Mouse (Mus musculus): ENCODE measurements at regions not wholly inside any gene's neighbourhood (a gene's known extent, or its start where the extent isn't known, plus 50 kb on each side); places are given as distances from the start of the nearest gene placed in this dataset.

DNA sequence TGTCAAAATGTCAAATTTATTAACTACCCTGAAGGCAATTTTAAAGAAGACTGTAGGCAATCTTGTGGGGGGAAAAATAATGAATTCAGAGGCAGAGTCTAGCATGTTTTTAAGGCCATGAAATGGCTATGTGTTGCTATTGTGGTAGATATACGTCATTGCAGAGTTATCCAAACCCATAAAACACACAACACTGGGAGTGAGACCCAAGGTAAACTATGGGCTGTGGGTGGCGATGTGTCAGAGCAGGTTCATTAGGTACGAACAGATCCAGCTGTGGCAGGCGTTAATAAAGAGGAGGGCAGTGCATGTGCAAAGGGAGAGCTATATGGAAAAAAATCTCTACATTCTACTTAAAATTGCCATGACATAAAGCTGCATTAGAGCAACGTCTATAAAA is 189.4 kb upstream of the Btg1 start:
- WGBS: 89% methylated on average over 5 of the region's 5 CpGs

GRCm38 (mm10) chr10:96430142-96430541 is 186.7 kb upstream of the Btg1 start:
- WGBS: 86% methylated on average over 3 of the region's 3 CpGs
- no peak for DNase-seq
- Histone ChIP-seq H3K36me3 (ENCODE audit: control insufficient read depth, insufficient read depth, low read length) (no peaks in the 10 kb centered on the region), H3K9me3 (ENCODE audit: control insufficient read depth, low read length) (no peaks in the 10 kb centered on the region), H3K4me1 (ENCODE audit: control insufficient read depth, insufficient read depth, low read length) (no peaks in the 10 kb centered on the region), H3K9ac (replicated peaks; ENCODE audit: low read length) (no peak overlapping the region), H3K27ac (replicated peaks; ENCODE audit: low read depth, low read length) (no peak overlapping the region), H3K27me3 (ENCODE audit: control insufficient read depth, insufficient read depth, low read length) (no peaks in the 10 kb centered on the region), H3K4me2 (ENCODE audit: low read length) (no peak overlapping the region), H3K4me3 (replicated peaks; ENCODE audit: low read depth, low read length) (no peak overlapping the region)
- no peak for ATAC-seq (ENCODE audit: low FRiP score, low TSS enrichment)

More for the DNA sequence above, 189.4 kb upstream of the Btg1 start:
- H3K4me2 ChIP-seq (ENCODE audit: low read length): no peak overlapping the region
- no peak overlapping the region for H3K4me3 ChIP-seq (replicated peaks; ENCODE audit: low read depth, low read length)
- no peak overlapping the region for H3K9ac ChIP-seq (replicated peaks; ENCODE audit: low read length)
- ATAC-seq (ENCODE audit: low FRiP score, low TSS enrichment) (no peak), DNase-seq (no peak)
- H3K9me3 ChIP-seq (ENCODE audit: control insufficient read depth, low read length): no peaks in the 10 kb centered on the region
- no peaks in the 10 kb centered on the region for H3K4me1 ChIP-seq (ENCODE audit: control insufficient read depth, insufficient read depth, low read length)
- no peaks in the 10 kb centered on the region for H3K36me3 ChIP-seq (ENCODE audit: control insufficient read depth, insufficient read depth, low read length)
- H3K27ac ChIP-seq (replicated peaks; ENCODE audit: low read depth, low read length): no peak overlapping the region
- no peaks in the 10 kb centered on the region for H3K27me3 ChIP-seq (ENCODE audit: control insufficient read depth, insufficient read depth, low read length)

GRCm38 (mm10) chr10:96435109-96435508 is 181.7 kb upstream of the Btg1 start:
- H3K4me1 ChIP-seq (ENCODE audit: control insufficient read depth, insufficient read depth, low read length): no peaks in the 10 kb centered on the region
- H3K9ac ChIP-seq (replicated peaks; ENCODE audit: low read length): no peak overlapping the region
- DNase-seq (no peak), ATAC-seq (ENCODE audit: low FRiP score, low TSS enrichment) (no peak)
- no peaks in the 10 kb centered on the region for H3K9me3 ChIP-seq (ENCODE audit: control insufficient read depth, low read length)
- H3K36me3 ChIP-seq (ENCODE audit: control insufficient read depth, insufficient read depth, low read length): no peaks in the 10 kb centered on the region
- no peak overlapping the region for H3K27ac ChIP-seq (replicated peaks; ENCODE audit: low read depth, low read length)
- H3K4me3 ChIP-seq (replicated peaks; ENCODE audit: low read depth, low read length): no peak overlapping the region
- WGBS: 89% methylated on average over 6 of the region's 6 CpGs
- no peak overlapping the region for H3K4me2 ChIP-seq (ENCODE audit: low read length)
- H3K27me3 ChIP-seq (ENCODE audit: control insufficient read depth, insufficient read depth, low read length): no peaks in the 10 kb centered on the region

GRCm38 (mm10) chr10:96438398-96439103 is 178.3 kb upstream of the Btg1 start:
- H3K4me2 ChIP-seq (ENCODE audit: low read length): no peak overlapping the region
- no peak overlapping the region for H3K4me3 ChIP-seq (replicated peaks; ENCODE audit: low read depth, low read length)
- no peaks in the 10 kb centered on the region for H3K9me3 ChIP-seq (ENCODE audit: control insufficient read depth, low read length)
- no peak for ATAC-seq (ENCODE audit: low FRiP score, low TSS enrichment)
- no peak for DNase-seq
- no peaks in the 10 kb centered on the region for H3K27me3 ChIP-seq (ENCODE audit: control insufficient read depth, insufficient read depth, low read length)
- no peak overlapping the region for H3K9ac ChIP-seq (replicated peaks; ENCODE audit: low read length)
- 93% methylated on average over 11 of the region's 11 CpGs for WGBS
- no peak overlapping the region for H3K27ac ChIP-seq (replicated peaks; ENCODE audit: low read depth, low read length)
- no peaks in the 10 kb centered on the region for H3K4me1 ChIP-seq (ENCODE audit: control insufficient read depth, insufficient read depth, low read length)
- H3K36me3 ChIP-seq (ENCODE audit: control insufficient read depth, insufficient read depth, low read length): no peaks in the 10 kb centered on the region

GRCm38 (mm10) chr10:96442165-96442564 is 174.6 kb upstream of the Btg1 start:
- no peaks in the 10 kb centered on the region for H3K4me1 ChIP-seq (ENCODE audit: control insufficient read depth, insufficient read depth, low read length)
- H3K9ac ChIP-seq (replicated peaks; ENCODE audit: low read length): no peak overlapping the region
- H3K9me3 ChIP-seq (ENCODE audit: control insufficient read depth, low read length): peaks cover 2% of the 10 kb centered on the region; the same call in 1 of the 2 replicates
- ATAC-seq (ENCODE audit: low FRiP score, low TSS enrichment): no peak
- no peak overlapping the region for H3K27ac ChIP-seq (replicated peaks; ENCODE audit: low read depth, low read length)
- no peak overlapping the region for H3K4me2 ChIP-seq (ENCODE audit: low read length)
- DNase-seq: no peak
- H3K36me3 ChIP-seq (ENCODE audit: control insufficient read depth, insufficient read depth, low read length): no peaks in the 10 kb centered on the region
- H3K27me3 ChIP-seq (ENCODE audit: control insufficient read depth, insufficient read depth, low read length): no peaks in the 10 kb centered on the region
- no peak overlapping the region for H3K4me3 ChIP-seq (replicated peaks; ENCODE audit: low read depth, low read length)

DNA sequence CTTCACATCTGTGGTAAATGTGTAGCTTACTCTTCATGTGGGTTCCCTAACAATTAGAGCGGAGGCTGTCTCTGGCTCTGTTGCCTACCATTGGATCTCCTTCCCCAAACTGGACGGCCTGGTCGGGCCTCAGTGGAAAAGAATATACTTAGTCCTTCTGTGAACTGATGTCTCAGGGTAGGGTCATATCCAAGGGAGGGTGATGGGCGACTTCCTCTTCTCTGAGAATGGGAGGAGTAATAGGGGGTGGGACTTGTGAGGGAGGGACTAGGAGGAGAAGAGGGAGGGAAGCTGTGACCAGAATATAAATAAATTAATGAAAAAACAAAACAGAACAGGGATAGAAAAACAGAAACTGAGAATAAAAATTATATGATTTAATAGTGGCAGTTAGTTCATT is 166.5 kb upstream of the Btg1 start:
- H3K4me3 ChIP-seq (replicated peaks; ENCODE audit: low read depth, low read length): no peak overlapping the region
- H3K4me2 ChIP-seq (ENCODE audit: low read length): no peak overlapping the region
- H3K27me3 ChIP-seq (ENCODE audit: control insufficient read depth, insufficient read depth, low read length): no peaks in the 10 kb centered on the region
- H3K9me3 ChIP-seq (ENCODE audit: control insufficient read depth, low read length): no peaks in the 10 kb centered on the region
- ATAC-seq (ENCODE audit: low FRiP score, low TSS enrichment): no peak
- no peaks in the 10 kb centered on the region for H3K4me1 ChIP-seq (ENCODE audit: control insufficient read depth, insufficient read depth, low read length)
- H3K36me3 ChIP-seq (ENCODE audit: control insufficient read depth, insufficient read depth, low read length): no peaks in the 10 kb centered on the region
- no peak for DNase-seq
- no peak overlapping the region for H3K27ac ChIP-seq (replicated peaks; ENCODE audit: low read depth, low read length)
- H3K9ac ChIP-seq (replicated peaks; ENCODE audit: low read length): no peak overlapping the region
- 96% methylated on average over 4 of the region's 4 CpGs for WGBS

DNA sequence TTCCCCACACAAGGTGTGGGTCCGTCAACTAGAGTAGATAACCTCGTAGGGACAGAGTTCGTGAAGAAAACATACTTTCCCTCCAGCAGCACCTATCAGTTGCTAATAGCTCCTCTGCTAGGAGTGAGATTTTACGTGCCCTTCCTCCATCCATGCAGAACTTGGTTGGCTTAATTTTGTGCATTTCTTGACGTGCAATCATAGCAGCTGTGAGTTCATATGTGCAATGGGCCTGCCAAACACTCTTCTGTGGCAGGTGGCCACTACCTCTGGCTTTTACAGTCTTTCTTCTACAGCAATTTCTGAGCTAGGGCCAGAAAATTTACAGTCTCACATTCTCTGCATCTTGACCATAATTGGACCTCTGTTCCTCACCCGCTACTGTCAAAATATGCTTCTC is 161.9 kb upstream of the Btg1 start:
- 93% methylated on average over 6 of the region's 6 CpGs for WGBS
- Histone ChIP-seq H3K27me3 (ENCODE audit: control insufficient read depth, insufficient read depth, low read length) (no peaks in the 10 kb centered on the region), H3K9ac (replicated peaks; ENCODE audit: low read length) (no peak overlapping the region), H3K4me2 (ENCODE audit: low read length) (no peak overlapping the region), H3K4me3 (replicated peaks; ENCODE audit: low read depth, low read length) (no peak overlapping the region), H3K36me3 (ENCODE audit: control insufficient read depth, insufficient read depth, low read length) (no peaks in the 10 kb centered on the region), H3K4me1 (ENCODE audit: control insufficient read depth, insufficient read depth, low read length) (0 out of 2 replicates have a peak, but pooled peaks cover 2% of the 10 kb centered on the region), H3K27ac (replicated peaks; ENCODE audit: low read depth, low read length) (no peak overlapping the region), H3K9me3 (ENCODE audit: control insufficient read depth, low read length) (no peaks in the 10 kb centered on the region)
- ATAC-seq (ENCODE audit: low FRiP score, low TSS enrichment): no peak
- no peak for DNase-seq

- H3K9ac ChIP-seq (replicated peaks; ENCODE audit: low read length): no peak overlapping the region
- H3K27ac ChIP-seq (replicated peaks; ENCODE audit: low read depth, low read length): no peak overlapping the region
- no peak overlapping the region for H3K4me2 ChIP-seq (ENCODE audit: low read length)
- no peaks in the 10 kb centered on the region for H3K36me3 ChIP-seq (ENCODE audit: control insufficient read depth, insufficient read depth, low read length)
- no peak overlapping the region for H3K4me3 ChIP-seq (replicated peaks; ENCODE audit: low read depth, low read length)
- 0 out of 2 replicates have a peak, but pooled peaks cover 5% of the 10 kb centered on the region for H3K4me1 ChIP-seq (ENCODE audit: control insufficient read depth, insufficient read depth, low read length)
- DNase-seq (peak; percentile 36), ATAC-seq (ENCODE audit: low FRiP score, low TSS enrichment) (no peak)
- H3K27me3 ChIP-seq (ENCODE audit: control insufficient read depth, insufficient read depth, low read length): no peaks in the 10 kb centered on the region
- WGBS: 48% methylated on average over 4 of the region's 4 CpGs
- H3K9me3 ChIP-seq (ENCODE audit: control insufficient read depth, low read length): no peaks in the 10 kb centered on the region
These were observed 158.3 kb upstream of the Btg1 start for GRCm38 (mm10) chr10:96458551-96458950.

DNA sequence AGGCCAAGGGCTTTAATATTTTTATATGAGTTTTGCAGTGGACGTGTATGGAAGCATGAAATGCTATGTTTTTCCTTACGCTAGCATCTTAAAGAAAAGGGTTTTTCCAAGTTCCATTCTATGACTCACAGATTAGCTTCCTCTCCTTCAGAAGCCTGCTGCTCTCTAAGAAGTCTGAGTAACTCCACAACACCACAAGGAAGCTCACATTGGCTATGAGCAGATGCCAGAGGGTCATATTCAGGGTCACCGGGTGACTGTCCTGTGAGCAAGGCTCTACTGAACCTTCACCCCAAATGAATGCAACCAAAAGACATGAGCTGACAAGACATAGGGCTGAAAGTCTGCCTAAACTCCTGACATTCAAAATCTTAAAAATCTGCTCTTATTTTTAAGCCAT is 157.6 kb upstream of the Btg1 start:
- Histone ChIP-seq H3K27ac (replicated peaks; ENCODE audit: low read depth, low read length) (no peak overlapping the region), H3K27me3 (ENCODE audit: control insufficient read depth, insufficient read depth, low read length) (no peaks in the 10 kb centered on the region)
- no peak for ATAC-seq (ENCODE audit: low FRiP score, low TSS enrichment)

More for the DNA sequence above, 157.6 kb upstream of the Btg1 start:
- Histone ChIP-seq H3K9me3 (ENCODE audit: control insufficient read depth, low read length) (no peaks in the 10 kb centered on the region), H3K4me1 (ENCODE audit: control insufficient read depth, insufficient read depth, low read length) (0 out of 2 replicates have a peak, but pooled peaks cover 5% of the 10 kb centered on the region), H3K36me3 (ENCODE audit: control insufficient read depth, insufficient read depth, low read length) (no peaks in the 10 kb centered on the region), H3K4me3 (replicated peaks; ENCODE audit: low read depth, low read length) (no peak overlapping the region), H3K4me2 (ENCODE audit: low read length) (no peak overlapping the region), H3K9ac (replicated peaks; ENCODE audit: low read length) (no peak overlapping the region)
- 86% methylated on average over 3 of the region's 3 CpGs for WGBS
- no peak for DNase-seq

Measured in midbrain, embryonic 14.5 days (tissue).